Mouse (Mus musculus): ENCODE data around the gene Spata32. TPM values are rescaled to one million over a fixed set of nuclear protein-coding genes. Genes with fewer than 3 reads are reported as not detected.
A peak's percentile ranks its signal among the peaks of the same experiment; 100 is the strongest.
"Not testable (repeated sequence)": the region's sequence is repeated elsewhere in the genome, so short reads cannot be mapped to it uniquely, and the experiment has no call there.

Gene Spata32
- total RNA-seq, 2 experiments from 2014 or later = 1.4 to 2.0 TPM

DNA sequence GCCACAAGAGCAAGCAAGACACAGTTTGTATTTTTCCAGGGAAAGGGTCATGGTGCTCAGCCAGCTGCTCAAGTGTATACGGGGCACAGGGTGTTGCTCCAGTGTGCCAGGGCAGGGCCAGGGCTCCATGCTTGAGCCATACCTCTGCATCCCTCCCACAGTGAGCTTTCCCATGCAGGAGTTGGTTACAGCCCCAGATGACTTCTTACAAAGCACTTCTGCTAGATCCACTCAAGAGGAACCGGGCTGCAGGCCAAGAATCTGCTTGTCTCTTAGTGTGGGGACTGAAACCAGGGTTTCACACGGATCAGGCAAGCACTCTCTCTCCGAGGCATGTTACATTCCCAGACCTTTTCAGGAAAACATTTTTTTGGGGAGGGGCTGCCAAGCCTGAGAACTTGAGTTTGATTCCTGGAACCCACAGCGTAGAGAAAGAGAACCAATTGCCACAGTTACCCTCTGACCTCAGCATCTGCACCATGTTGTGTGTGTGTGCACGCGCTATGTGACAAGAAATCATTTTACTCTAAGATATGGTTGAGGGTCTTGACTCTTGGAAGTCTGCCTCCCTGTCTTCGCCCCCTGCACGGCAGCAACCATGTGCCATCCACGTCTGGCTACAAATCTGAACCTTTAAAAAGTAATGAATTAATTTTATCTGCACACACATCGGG is 29.4 kb upstream of the Spata32 start:
- DNase-seq = peak; percentile 88
- intact Hi-C loops (cut with DNase I) = no loop called here

DNA sequence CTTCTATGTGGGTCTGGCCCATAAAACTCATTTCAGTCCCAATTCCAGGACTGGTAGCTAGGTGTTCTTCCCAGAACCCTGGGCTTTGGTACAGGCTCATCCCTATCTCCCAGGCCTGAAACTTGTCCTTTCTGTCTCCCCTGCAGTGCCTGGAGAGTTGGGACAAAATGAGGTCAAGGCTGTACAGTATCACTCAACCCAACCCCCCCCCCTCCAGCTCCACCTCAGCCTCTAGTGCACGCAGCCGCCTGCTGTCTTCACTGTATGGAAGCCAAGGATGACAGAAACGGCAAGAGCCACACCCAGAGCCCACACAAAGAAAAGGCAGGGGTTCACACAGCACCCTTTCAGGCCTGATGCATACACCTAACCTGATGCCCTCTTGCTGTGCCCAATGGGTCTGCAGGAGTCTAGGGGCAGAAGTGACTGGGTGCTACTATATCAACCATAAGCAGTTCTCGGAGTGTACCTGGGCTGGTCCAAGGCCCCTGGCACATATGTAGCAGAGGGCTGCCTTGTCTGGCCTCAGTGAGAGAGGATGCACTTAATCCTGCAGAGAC is 28.6 kb upstream of the Spata32 start:
- no peak for DNase-seq
- intact Hi-C loops (cut with DNase I) = no loop called here

DNA sequence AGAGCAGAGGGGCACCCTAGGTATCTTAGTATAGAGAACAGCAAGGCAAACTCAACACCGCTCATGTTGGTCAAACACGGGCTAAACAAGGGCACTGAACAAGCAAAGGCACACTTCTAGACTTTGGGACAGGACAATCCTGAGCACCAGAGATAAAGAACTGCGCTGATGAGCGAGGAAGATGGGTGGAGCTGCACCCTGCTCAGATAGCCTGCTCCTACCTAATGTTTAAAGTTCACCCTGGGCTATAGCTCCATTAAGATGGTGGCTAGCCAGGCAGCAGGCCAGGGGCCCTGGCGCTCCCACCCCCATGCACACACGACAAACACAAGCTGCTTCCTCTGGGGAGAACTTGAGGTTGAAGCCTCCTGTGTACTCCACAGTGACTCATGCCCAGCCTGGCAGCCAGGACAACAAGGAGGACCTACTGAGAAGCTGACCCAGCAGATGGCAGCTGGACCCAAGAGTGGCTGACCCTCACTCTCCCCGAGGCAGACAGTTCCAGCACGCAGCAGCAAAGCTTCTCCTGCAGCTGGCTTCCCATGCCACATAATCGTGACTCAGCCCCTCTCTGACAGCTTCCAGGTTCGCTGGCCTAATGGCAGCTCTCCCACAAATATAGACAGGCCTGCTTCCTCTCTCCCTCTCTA is 28.0 kb upstream of the Spata32 start:
- DNase-seq = peak; percentile 64
- intact Hi-C loops (cut with DNase I) = no loop called here

DNA sequence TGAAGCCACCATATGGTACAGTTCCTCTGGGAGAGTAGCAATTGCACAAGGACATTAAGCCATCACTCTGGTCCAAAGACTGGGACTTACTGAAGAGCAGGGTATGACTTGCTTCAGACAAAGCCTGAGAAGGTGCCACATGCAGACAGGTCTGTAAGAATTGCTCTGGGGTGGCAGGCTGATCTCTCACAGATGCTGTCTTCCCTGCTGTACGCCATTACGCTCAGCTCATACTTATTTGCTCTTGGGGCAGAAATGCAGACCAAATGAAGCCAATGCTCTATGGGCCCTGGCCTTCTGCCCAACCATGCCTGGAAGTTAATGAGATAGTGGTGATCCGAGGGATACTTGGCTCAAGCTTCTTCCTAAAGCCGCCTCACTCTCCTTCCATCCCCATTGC is 26.6 kb upstream of the Spata32 start:
- intact Hi-C loops (cut with DNase I) = no loop called here
- peak; percentile 93 for DNase-seq

DNA sequence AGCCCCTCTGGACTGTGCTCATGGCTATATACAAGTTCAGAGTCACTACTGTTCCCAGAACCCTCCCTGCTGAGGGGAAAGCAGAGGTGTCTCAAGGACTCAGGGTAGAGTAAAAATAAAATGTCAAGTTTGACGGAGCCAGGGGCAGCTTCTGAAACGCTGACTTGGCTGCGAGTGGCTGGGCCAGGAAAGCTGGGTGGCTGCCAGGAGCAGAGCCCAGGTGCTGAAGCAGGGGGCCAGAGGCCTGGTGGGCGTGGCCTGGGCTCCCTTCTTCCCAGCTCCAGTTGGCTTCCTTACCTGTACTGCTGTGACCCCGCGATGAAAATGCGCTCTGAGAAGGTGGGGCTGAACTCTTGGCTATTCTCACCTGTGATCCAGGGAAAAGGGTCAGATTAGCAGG is 22.5 kb upstream of the Spata32 start:
- intact Hi-C loops (cut with DNase I) = no loop called here
- DNase-seq = no peak

DNA sequence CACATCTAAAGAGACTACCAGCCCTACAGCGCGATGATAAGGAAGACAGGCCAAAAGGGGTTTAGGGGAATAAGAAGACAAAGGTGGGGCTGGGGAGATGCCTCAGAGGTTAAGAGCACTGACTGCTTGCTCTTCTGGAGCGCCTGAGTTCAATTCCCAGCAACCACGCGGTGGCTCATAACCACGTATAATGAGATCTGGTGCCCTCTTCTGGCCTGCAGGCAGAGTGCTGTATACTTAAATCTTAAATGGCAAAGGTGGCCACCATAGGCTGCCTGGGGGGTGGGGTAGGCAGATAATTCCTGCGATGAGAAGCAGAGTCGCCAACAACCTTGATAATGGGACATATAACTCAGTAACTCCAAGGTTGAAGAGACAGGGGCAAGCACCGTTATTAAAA is 19.5 kb upstream of the Spata32 start:
- DNase-seq = no peak
- intact Hi-C loops (cut with DNase I) = loop anchor here (10.0 kb wide), 1 partner anchor 87 kb away; no protein-coding TSS in a partner anchor

DNA sequence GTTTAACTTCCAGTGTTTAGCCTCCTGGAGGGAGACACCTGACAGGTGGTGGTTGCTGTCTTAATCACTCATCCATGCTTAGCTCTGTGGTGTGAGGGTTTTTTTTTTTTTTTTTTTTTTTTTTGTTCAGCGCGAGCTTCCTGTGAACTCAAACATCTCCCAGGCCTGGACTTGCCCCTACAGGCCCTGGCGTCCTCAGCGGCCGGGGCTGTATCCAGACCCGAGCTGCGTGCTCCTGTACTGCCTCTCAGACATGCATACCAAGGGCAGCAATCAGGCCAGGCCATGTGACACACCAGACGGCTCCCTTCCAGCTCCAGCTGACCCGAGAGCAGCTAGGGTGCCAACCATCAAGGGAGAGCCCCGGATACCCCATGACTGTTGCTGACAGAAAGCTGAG is 18.7 kb upstream of the Spata32 start:
- intact Hi-C loops (cut with DNase I) = loop anchor here (10.0 kb wide), 1 partner anchor 88 kb away; no protein-coding TSS in a partner anchor
- no peak for DNase-seq

DNA sequence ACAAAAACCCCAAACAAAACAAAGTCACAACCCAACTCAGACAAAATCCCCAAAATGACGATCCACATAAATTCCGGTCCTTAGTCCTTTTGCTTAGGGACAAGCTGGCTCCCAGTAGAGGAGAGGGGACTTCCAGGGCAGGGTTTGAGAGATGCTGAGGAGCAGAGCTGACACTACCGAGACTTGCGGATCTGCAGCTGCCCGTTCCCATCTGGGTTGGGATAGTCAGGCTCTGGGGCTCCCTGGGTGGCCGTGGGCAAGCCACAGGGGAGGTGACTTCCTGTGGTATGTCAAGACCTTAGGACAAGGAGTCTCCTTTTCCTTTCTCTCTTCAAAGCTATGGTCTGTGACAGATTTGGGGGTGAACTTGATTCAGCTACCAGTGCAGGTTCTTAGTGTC is 18.2 kb upstream of the Spata32 start:
- intact Hi-C loops (cut with DNase I) = loop anchor here (10.0 kb wide), 1 partner anchor 88 kb away; no protein-coding TSS in a partner anchor
- DNase-seq = no peak

DNA sequence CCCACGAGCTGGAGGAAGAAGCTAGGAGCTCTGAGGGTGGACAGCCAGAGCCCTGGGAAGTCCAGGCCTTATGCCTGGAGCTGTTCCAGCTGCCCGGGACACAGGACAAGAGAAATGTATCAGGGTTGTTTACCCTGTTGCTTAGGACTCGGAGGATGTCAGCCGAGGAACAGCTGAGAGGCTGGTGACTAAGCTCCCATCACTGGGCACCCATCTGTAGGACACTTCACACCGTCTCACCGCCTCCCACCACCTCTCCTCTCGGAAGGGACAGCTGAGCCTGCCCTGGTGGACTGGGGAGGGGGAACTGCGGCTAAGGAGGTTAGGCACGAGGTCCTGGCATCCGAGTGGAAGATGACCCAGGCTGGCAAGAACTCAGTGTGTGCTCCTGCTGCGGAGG is 17.5 kb upstream of the Spata32 start:
- peak; percentile 43 for DNase-seq
- intact Hi-C loops (cut with DNase I) = loop anchor here (10.0 kb wide), 1 partner anchor 89 kb away; no protein-coding TSS in a partner anchor

DNA sequence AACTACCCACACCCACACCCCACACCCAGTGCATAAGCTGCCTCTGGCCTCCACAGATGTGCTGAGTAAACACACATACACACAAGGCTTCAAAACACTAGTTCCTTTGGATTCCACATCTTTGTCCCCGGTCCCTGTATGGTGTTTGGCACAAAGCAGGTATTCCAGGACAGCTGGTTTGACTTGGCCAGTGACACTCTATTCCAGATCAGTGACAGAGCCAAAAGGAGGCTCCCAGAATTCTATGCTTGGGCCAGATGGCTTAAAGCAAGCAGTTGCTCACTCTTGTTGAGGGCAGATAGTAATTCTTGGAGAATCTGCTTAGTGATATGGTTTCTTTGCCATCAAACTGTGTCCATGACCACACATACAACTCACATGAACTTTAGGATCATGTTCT is 16.2 kb upstream of the Spata32 start:
- peak; percentile 47 for DNase-seq
- intact Hi-C loops (cut with DNase I) = loop anchor here (10.0 kb wide), 1 partner anchor 90 kb away; no protein-coding TSS in a partner anchor

DNA sequence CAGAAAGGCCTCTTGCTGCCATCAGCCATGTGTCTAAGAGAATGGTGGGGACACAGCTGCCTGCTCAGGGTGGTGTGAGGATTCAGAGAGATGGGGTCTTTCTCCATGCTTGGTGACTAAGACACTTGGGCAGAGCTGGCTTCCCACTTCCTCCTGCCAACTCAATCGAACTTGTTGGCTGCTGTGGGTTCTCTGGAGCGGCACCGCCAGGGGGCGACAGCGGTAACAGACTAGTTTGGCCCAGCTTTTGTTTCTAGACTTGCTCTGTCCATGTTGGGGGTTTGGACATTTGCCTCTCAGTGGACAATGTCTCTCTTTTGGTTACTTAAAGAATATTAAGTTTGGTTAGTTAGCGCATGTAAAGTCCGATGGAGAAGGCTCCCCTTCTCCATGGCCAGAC is 14.7 kb upstream of the Spata32 start:
- peak; percentile 91 for DNase-seq
- intact Hi-C loops (cut with DNase I) = loop anchor here (10.0 kb wide), 1 partner anchor 92 kb away; no protein-coding TSS in a partner anchor

DNA sequence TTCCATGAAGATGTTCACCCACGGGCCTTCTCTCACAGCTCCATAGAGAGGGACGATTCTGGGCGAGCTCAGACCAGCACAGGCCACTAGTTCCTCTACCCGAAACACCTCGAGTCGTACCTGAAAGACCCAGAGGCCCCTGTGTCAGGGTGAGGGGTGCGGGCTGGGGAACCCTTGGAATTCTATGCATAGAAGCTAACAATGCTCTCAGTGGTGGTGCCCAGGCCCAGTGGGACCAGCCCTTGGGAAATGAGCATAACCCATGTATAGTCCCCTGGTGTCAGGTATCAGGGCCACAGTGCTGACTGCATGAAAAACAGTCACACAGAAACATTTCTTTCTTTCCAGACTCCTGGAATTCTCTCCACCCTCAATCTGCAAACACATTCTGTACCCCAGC is 13.1 kb upstream of the Spata32 start:
- intact Hi-C loops (cut with DNase I) = loop anchor here (10.0 kb wide), 1 partner anchor 93 kb away; no protein-coding TSS in a partner anchor
- DNase-seq = no peak

DNA sequence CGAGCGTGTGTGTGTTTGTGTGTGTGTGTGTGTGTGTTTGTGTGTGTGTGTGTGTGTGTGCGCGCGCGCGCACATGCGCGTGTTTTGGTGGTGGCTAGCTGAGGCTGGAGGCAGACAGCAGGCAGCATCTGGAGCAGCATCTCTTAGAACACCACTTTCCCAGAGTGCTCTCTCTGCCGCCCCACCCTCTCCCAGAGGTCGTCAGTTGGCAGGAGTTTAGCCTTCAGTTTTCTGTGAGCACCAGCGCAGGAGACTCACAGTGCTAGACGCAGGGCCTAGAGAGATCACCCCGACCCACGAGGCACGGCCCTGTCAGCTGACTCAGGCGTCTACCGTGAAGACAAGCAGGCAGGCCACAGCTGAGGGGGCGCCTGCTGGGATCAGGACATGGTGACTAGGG is 12.4 kb upstream of the Spata32 start:
- intact Hi-C loops (cut with DNase I) = loop anchor here (10.0 kb wide), 1 partner anchor 94 kb away; no protein-coding TSS in a partner anchor

DNA sequence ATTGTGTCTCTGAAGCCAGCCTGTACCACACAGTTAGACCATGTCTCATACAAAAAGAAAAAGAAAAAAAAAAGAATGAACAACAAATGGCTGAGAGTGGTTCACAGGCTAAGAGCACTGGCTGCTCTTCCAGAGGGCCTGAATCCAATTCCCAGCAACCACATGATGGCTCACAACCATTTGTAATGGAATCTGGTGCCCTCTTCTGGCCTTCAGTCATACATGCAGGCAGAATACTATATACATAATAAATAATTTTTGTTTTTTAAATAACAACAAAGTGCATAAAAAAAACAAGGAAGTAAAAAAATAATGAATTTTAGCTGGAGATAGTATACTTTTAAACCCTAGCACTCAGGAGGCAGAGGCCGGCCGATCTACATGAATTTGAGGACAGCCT is 11.4 kb upstream of the Spata32 start:
- intact Hi-C loops (cut with DNase I) = loop anchor here (10.0 kb wide), 1 partner anchor 95 kb away; no protein-coding TSS in a partner anchor
- DNase-seq = no peak

More for the DNA sequence above, 12.4 kb upstream of the Spata32 start:
- DNase-seq = no peak

DNA sequence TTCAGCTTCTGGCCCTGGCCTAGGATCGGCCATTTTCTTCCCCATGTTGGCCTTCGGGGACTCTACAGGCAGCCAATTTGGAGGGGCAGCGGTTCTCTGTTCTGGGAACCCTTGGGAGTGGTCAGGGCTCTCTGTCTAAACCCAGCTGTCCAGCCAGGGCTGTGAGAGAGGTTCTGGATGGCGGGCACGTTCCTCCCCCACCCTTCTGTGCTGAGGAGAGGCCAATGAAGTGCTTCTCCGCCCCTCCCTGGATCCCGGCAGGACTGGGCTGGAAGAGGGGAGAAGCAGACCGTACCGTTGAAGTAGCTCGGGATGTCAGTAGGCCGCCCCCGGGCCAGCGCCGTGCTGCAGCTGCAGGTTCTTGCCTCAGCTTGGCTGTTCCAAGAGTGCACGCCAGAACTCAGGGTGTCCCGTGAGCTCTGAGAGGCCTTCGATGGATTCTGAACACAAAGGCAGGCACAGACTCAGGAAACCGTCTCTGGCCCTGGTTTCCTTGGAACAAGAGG is 5.8 kb upstream of the Spata32 start:
- no peak for DNase-seq
- intact Hi-C loops (cut with DNase I) = no loop called here

DNA sequence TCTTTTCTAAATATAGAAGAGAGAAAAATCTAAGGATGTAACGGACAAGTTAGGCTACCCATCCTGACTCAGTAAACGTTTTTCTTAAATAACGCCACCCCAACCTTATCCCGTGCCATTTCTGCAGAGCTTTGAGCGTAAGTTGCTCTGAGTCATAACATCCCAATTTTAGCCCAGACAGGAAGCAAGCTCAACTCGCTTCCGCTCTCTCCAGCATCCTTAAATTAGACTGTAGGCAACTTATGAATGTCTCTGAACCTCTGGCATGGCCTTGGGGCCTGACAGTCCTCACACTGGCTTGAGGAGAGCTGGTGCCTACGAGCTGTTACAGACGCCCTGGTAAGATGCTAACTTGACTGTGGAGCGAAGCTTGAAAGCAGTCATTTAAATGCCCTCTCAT is 5.2 kb upstream of the Spata32 start:
- DNase-seq = no peak
- intact Hi-C loops (cut with DNase I) = no loop called here

DNA sequence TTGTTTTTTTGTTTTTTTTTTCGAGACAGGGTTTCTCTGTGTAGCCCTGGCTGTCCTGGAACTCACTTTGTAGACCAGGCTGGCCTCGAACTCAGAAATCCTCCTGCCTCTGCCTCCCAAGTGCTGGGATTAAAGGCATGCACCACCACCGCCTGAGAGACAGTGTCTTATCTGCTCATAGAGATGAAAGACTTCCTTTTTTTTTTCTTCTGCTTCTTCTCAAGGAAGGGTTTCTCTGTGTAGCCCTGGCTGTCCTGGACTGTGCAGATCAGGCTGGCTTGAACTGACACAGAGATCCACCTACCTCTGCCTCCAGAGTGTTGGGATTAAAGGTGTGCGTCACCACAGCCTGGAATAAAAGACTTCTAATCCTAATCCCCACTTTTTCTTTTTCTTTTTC is 4.5 kb upstream of the Spata32 start:
- intact Hi-C loops (cut with DNase I) = not testable (repeated sequence)

DNA sequence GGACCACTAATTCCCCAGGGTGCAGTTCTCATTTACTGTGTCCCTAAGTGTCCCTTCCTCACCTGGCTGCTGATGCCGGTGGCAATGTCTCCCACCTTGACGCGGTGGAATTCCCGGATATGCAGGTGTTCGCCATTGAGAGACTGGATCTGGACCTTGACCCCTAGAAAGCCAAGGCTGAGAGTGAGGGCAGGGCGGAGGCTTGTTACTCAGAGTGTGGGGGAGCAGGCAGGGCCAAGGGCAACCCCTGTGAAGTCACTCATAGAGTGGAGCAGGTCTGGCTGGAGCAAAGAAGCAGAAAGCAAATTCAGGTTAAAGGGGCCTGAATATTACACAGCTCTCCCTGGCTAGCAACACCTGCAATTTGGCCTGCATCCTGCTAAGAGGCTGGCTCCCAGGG is 3.2 kb upstream of the Spata32 start:
- intact Hi-C loops (cut with DNase I) = no loop called here

More for the DNA sequence above, 4.5 kb upstream of the Spata32 start:
- not testable (repeated sequence) for DNase-seq

DNA sequence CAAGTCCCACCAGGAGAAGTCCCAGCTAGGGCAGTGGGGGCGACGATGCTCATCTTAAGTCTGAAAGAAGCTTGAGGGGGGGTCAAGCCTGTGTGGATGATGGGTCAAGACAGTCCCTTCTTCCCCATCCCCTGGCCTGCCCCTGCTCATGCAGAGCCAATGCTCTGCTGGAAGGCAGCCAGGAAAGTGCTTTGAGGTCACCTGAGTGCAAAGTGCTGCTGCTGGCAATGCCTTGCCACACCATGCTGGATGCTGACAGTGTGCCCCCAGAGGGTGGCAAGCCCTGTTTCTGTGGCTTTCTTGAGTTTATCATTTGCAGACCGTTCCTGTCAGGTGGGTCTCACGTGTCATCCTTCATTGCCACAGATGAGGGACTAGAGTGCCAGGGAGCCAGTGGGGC is 1.8 kb upstream of the Spata32 start:
- DNase-seq = no peak
- intact Hi-C loops (cut with DNase I) = no loop called here

More for the DNA sequence above, 3.2 kb upstream of the Spata32 start:
- DNase-seq = no peak

DNA sequence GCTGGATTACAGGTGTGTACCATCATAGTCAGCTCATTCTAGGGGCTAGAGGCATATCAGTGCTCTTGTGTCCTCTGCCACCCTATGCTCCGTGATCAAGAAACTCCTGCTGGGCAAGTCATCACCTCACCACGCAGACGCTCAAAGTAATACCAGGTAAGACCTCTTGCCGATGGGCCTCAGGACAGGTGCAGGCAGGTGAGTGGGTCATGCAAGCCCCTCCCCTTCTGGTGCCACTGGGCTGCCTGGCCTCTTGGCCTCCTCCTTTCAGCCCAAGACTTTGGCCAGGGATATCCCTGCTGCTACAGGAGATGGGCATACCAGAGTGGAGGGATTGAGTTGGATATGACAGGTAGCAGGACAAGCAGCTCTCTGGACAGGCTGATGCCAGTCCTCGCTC is 1.0 kb upstream of the Spata32 start:
- DNase-seq = no peak
- intact Hi-C loops (cut with DNase I) = no loop called here

DNA sequence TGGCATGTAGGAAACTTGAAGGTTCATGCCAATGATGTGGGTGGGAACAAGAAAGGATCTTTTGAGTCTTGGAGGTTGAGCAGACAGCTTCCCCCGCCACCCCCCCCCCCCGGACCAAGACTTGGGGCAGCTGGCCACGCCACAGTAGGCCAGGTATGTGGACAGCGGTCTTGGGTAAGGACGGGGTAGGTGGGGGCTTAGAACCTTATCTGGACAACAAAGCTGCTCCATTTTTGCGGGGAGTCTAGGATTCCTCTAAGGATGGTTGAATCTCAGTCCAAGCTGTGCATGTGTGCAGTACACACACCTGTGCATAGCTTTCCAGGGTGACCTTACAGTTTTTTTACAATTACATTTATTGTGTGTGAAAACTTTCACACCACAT is 277 bp upstream of the Spata32 start:
- intact Hi-C loops (cut with DNase I) = no loop called here
- no peak for DNase-seq

All from left cerebral cortex, postnatal 4 days (tissue).